Mouse (Mus musculus) cerebellum, adult 11-12 months (tissue): Measurements from ENCODE around the gene Cds2.
"Not testable (repeated sequence)": the region's sequence is repeated elsewhere in the genome, so short reads cannot be mapped to it uniquely, and the experiment has no call there.

Source experiments
- DNase-seq: peaks from one replicate; pipeline ENCODE4 v3.0.0; 2022

Gene Cds2

DNA sequence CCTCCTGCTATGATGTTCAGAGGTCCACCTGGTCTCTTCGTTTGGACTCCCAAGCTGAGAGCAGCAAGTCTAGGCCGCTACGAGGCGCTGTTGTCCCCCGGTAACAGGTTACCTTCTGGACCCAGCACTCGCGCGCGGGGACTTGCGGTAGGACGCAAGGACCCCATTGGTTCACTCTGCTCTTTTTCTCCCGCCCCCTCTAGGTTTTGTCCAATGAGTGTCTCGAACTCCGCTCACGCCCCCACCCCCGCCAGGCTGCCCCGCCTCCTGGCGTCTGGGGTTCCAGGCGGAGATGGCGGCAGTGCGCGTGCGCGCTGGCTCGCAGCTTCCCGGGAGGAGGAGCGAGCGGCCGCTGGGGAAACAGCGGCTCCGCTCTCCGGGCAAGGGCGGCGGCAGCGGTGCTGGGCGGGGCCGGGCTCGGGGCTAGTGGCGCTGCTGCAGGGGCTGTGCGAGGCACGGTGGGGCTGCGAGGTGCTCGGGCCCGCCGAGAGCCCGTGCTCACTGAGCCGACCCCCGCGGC is at the start of gene Cds2:
Cds2 (plus strand) TSS at position 270 of the 520 bp plus-strand sequence.
- DNase-seq = peak; percentile 99

DNA sequence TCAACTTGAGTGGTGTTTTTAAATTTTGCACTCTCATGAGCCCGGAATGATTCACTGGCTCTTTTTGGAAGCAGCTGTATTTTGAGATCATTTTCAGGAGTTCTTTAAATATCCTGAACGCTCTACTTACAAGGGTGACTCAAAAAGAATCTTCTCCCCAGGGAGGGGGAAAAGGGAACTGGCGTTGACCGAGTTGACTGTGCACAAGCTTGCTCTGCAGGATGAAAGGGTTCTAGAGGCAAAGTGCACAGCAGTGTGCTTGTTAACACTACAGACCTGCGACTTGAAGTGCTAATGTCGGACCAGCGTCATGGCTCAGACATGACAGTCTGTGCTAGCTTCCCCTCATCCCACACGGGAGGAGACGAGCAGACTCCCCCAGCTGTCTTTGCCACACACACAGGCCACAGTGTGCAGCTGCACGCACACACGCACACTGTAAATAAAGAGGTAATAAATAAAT is 41.3 kb upstream of the Cds2 start:
- no peak for DNase-seq

DNA sequence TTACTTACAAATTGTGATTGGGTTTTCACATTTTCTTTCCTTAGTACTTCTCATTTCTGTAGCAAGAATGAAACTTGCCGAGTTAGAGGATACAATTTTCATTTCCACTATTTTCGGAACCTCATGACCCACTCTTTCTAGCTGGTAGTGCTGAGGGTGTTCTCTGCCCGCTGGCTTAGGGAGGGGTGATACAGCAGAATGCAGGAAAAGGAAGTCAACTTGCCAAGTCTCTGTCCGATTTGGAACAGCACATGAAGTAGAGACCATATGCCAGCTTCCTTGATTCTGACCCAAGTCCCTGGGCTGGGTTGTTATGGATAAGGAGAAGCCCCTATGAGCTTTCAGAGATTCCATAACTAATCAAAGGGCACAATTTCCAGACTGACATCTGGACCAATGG is 38.6 kb upstream of the Cds2 start:
- DNase-seq = no peak

GRCm38 (mm10) chr2:132232413-132232945 is 30.5 kb upstream of the Cds2 start:
- no peak for DNase-seq

DNA sequence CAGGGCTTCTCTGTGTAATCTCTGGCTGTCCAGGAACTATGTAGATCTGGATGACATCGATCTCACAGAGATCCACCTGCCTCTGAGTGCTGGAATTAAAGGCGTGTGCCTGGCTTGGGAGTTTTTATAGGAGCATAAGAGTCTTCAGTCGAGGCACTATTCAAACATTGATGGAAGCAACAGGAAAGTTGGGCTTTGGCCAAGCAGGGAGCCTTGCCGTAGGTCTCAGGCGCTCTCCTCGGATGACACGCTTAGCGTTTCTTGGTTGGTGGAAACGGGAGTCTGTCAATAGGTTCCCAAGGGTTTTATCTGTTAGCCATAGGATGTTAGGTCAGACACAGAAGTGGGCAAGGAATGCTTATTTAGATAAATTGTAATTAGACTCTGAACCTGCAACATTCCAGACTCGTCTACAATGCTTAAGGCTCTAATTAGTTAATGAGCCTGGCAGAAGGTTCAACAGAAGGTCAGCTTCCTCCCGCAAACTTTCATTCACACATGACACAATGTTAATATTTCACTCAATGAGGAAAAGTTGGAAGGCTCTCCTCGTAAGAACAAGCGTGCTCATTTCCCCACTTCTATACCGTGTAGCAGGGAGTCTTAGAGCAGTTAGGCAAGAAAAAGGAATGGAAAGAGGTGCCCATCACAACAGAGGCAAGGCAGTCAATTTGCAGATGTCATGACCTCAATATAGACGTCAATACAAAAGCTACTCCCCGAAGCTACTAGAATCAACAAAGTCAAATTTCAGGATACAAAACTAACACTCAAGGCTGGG is 28.8 kb upstream of the Cds2 start:
- no peak for DNase-seq

DNA sequence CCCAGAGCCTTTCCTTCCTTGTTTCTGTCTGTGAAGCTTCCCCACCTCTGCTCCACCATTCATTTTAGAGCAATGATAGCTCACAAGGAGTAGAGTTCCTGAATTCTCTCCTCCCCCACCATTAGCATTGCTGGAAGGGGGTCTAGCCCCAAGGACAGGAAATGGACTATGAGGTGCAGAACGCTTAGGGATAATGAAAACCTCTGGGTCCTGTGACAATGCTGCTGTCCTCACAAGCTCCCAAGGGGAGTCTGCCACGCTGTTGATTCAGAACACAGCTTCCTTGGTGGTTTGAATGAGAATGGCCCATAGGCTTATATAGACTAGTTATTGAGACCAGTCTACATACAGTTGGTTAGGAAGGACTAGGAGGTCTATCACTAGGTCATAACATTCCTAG is 27.7 kb upstream of the Cds2 start:
- no peak for DNase-seq

- DNase-seq = no peak
Measured at GRCm38 (mm10) chr2:132235975-132236374, 27.0 kb upstream of the Cds2 start.

- not testable (repeated sequence) for DNase-seq
Measured at GRCm38 (mm10) chr2:132239434-132239833, 23.5 kb upstream of the Cds2 start.

- DNase-seq = not testable (repeated sequence)
Measured at GRCm38 (mm10) chr2:132240457-132240856, 22.5 kb upstream of the Cds2 start.

- DNase-seq = no peak
Measured at GRCm38 (mm10) chr2:132243370-132243769, 19.6 kb upstream of the Cds2 start.

DNA sequence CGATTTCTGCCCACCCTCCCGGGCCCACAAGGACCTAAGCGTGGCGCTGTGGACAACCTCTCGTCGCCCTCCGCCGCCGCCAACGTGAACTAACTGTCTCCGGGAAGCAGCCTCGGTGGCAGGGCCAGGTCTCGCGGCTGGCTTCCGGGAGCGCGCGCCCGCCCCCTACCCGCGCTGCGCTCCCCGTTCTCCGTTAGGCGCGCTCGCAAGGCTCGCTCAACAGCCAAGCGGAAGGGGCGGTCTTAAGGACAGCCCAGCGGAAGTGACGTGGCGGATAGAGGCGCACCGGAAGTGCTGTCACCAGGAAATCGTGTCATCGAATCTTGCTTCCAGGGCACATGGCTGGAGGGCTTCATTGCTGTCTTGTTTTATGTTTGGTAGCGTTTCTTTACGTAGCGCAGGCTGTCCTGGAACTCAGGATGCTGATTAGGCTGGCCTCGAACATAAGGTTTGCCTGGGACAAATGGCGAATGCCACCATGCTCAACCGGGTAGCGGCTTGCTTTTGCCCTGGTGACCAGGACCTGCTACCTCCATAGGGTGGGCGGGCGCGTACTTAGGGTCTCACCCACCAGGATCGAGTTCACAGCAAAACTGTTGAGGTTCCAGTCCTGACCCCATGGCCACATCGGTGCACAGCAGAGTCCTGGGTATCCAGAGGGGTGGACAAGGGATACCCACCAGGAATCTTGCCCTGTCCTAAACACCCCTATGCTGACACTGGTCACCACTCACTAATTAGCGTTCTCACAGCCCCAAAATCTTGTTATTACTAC is 15.2 kb upstream of the Cds2 start, which contains the start of gene Tmem230:
Tmem230 (minus strand) TSS at position 269 of the 775 bp plus-strand sequence.
- DNase-seq = peak; percentile 93

GRCm38 (mm10) chr2:132251911-132252310 is 11.0 kb upstream of the Cds2 start:
- no peak for DNase-seq

- DNase-seq = peak; percentile 95
Measured at GRCm38 (mm10) chr2:132252542-132253528, 10.1 kb upstream of the Cds2 start, which contains the start of gene Pcna. Gene Pcna (minus strand): TSS chr2:132253314.

DNA sequence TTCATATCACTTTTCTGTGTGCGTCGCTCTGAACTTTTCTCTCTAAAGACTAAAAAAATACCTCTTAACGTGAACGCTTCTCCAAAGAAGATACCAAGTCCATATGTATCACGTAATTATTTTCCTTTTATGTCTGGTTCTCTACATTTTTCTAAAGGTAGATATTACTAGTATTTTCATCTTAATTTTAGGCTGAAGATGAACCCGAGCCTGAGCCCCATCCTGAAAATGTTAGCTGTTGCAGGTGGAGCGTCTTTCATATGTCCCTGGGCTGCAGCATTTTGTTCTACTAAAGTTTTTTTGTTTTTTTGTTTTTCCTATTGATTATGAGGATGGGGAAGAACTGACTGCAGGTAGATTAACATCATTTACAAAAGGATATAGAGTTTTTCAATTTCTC is 9.3 kb upstream of the Cds2 start:
- DNase-seq = no peak

DNA sequence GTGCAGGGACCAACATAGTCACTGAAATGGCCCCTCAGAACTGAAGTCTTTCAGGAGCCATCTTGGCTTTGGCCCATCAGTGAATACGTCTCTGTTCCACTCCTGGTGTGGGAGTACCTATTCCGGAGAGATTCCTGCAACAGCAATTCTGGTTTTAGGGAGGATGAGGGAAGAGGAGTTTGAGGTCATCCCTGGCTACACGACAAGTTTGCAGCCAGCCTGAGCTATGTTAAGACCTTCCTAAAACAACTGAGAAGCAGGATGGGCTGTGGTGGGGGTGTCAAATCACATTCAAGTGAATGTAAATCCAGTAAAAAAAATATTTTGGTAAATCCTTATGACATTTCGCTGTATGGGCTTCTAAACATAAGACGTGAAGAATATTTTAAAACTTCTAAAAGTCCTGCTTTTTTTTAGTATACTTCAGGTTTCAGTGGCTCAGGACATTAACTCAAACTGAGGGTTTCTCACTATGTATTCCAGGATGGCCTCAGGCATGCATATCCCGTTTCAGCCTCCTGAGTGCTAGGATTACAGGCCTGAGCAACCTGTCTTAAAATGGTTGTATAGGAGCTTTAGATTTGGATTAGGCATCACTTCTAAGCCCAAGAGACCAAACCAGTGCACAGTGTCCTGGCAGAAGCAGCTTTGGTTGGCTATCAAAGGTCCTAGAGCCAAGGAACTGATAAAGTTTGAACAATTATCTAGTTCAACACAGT is 5.4 kb upstream of the Cds2 start:
- no peak for DNase-seq

GRCm38 (mm10) chr2:132260601-132261000 is 2.3 kb upstream of the Cds2 start:
- no peak for DNase-seq

- DNase-seq = no peak
Measured at GRCm38 (mm10) chr2:132262175-132262574, 773 bp upstream of the Cds2 start.

GRCm38 (mm10) chr2:132263421-132264265 is 695 bp downstream of the Cds2 start:
- DNase-seq = peak; percentile 64

GRCm38 (mm10) chr2:132264266-132264710 is 1.3 kb downstream of the Cds2 start:
- DNase-seq = no peak

GRCm38 (mm10) chr2:132265196-132265595 is 2.2 kb downstream of the Cds2 start:
- no peak for DNase-seq
